Mouse (Mus musculus) stomach, postnatal 0 days (tissue): ENCODE measurements around the gene Ethe1.
"Not testable (repeated sequence)": the region's sequence is repeated elsewhere in the genome, so short reads cannot be mapped to it uniquely, and the experiment has no call there.

Source experiments
- CTCF ChIP-seq: IDR thresholded peaks from 2 replicates; pipeline ENCODE4 v1.5.1; 2016; ENCODE audit warnings: antibody characterized with exemption, low read depth, mild to moderate bottlenecking, moderate library complexity
- EP300 ChIP-seq: optimal IDR thresholded peaks from 2 replicates; pipeline ENCODE3; 2016; ENCODE audit warnings: antibody characterized with exemption

DNA sequence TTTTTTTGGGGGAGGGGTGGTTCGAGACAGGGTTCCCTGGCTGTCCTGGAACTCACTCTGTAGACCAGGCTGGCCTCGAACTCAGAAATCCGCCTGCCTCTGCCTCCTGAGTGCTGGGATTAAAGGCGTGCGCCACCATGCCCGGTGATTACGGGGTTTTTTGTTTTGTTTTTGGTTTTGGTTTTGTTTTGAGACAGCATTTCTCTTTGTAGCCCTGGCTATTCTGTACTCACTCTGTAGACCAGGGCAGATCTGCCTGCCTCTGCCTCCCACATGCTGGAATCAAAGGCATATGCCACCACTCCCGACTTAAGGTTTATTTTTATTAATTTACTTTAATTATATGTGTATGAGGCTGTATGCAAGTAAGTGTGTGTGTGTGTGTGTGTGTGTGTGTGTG lies 31.0 kb downstream of the Ethe1 start:
- not testable (repeated sequence) for TF ChIP-seq CTCF, EP300
